Mouse (Mus musculus): ENCODE results near the gene Lrrc8d. TPM values are rescaled to one million over a fixed set of nuclear protein-coding genes. Genes with fewer than 3 reads are reported as not detected.
A peak's percentile ranks its signal among the peaks of the same experiment; 100 is the strongest.

Lrrc8d gene
- total RNA-seq (2014; fragmentation: Nextera tagmentation) (26.5 and 30.9 TPM in 2 replicates), total RNA-seq (2017) (8.1 and 11.3 TPM in 2 replicates)

DNA sequence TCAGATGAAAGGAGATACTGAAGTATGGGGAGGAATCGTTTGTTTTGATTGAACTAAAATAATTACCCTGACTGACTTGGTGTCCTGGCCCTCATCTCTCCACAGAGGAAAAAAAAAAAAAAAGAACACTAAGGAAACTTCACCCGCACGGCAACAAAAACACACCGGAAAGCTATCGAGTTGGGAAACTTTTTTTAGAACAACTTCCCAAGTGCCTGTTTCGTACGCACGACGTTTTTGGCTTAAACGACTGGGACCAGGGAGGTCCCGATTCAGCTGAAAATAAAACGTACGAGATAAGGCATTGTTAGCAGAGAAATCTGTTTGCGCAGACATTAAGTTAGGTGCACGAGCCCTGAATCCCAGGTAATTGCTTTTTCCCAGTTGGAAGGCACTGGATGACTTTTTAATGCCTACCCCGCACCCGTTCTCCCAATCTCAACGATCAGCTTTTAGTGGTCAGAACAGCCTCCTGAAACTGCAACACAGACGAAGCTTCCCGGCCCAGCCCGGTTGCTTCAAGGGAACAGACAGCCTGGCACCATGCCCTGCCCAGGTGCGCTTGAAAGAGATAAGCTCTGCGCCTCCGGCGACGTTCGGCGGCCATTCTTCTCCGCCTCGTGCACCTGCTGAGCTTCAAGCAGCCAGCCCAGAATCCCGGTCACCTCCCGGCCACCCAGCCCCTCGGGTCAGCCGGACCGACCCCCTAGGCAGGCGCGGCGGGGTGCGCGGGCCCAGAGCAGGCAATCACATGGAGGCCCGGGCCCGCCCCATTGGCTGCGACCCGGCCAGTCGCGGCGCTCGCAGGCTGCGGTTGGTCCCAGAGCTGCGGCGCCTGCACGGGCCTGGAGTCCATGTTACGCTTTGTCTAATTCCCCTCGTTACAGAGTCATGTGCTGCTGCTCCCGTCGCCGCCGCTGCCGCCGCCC lies at the start of gene Lrrc8d:
TSS of gene Lrrc8d (plus strand) at position 829 of the 929 bp plus-strand sequence.
- peak; percentile 38 for ATAC-seq (replicated peaks; ENCODE audit: low FRiP score, low TSS enrichment, poor library complexity, severe bottlenecking)

DNA sequence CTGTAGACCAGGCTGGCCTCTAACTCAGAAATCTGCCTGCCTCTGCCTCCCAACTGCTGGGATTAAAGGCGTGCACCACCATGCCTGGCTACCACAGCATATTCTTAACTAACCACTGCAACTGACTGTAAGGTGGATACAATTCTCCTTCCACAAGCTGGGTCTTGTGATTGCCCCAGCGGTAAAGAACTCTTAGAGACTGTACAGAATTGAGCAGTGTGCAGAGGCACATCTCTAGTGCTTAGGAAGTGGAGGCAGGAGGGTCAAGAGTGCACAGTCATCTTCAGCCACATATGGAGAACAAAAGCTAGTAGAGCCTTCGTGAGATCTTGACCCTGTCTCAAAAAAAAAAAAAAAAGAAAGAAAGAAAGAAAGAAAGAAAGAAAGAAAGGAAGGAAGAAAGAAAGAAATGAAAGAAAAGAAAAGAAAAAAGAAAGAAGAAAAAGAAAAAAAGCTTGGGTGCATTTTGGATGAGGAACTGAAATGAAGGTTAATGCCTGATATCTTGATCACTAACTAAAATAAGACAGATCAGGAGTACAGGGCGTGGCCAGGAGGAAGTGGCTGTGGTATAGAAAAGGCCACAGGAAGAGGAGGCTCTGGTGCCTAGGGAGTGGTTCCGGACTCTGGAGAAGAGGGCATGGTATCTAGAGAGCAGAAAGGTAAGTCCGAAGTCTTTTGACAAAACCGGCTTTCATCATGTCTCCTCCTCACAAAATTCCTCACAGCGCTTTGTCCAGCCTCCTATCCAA lies 48.9 kb upstream of the Lrrc8d start:
- ATAC-seq (replicated peaks; ENCODE audit: low FRiP score, low TSS enrichment, poor library complexity, severe bottlenecking), result 0 out of 2 replicates have a peak, but pooled peaks have one; percentile 40

DNA sequence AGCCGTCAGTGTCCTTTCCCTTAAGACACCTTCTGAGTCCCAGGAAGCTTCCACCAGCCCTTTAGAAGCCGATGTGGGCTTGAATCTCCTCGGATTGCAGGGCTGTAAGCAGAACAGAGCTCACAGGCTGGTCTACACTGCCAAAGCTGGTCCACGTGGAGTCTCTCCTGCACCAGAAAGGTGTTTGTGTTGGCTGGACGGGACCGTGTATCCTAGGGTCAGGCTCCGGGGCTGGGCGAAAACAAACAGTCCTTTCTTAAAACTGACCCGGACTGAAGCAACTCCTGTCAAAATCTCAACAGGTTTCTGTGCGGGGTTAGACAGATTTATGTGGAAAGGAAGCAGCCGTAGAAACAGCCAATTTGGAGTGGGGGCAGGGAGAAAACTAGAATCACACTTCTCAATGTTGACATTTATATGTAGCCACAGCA lies 48.2 kb upstream of the Lrrc8d start:
- peak; percentile 15; the same call in 1 of the 2 replicates for ATAC-seq (replicated peaks; ENCODE audit: low FRiP score, low TSS enrichment, poor library complexity, severe bottlenecking)

DNA sequence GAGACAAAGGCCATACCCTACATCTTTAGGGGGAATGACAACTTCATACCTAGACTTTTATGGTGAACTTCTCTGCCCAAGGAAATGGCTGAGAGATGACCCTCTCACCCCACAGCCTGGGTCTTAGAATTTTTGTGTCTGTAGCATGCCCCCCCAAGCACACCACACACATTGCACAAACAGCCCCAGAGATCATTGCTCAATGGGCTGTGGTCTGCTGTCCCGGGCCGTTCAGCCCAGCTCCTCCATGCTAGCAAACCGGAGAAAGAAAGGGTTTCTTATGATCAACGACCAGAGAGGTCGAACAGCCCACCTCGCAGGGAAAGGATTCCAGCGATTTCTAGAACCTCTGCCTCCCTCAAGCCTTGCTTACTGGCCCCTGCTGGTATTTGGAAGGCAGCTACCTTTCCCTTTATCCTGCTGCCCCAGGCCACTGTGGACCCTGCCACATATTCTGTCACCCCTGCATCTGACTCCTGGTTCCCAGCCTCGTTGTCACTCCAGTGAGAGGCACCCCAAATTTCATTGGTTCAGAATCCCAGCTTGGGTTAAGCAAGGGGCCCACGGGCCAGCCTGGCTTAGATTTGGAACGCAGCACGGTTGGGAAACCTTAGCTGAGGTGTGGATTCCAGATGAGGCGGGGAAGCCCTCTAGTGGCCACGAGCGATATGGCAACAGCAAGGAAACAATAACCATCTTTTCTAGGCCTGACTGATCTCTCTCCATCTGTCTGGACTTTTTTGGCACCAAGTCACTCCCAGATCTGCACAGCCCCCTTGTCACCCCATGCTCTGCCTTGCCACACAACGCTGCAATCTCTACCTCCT lies 45.3 kb upstream of the Lrrc8d start:
- peak; percentile 80 for ATAC-seq (replicated peaks; ENCODE audit: low FRiP score, low TSS enrichment, poor library complexity, severe bottlenecking)

DNA sequence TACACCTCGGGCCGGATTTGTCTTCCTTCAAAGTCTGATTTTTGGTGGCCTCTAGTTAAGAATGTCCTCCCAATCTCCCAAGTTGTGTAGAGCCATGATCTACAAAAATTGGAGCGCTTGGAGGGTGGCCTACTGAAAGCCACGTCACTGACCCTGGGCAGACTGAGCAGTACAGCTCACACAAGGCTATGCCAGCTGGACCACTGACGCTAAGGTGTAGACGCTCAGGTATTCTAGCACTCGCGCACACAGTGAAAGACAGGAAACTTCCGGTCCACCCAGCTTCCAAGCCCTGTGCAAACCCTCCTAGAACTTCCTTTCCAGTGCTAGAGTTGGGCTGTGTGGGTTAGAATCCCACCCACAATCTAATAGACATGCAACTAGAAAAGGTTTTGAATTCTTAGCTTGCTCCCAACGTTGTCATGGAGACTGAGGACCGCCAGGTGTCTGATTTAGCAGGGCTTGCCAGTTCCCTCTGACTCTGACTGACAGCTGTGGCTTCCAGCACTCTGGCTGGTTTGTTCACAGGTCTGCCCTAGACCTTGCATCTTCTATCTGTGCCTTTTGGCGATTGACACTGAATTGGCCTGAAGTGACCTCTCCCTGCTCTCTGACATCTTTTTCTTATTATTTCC lies 44.6 kb upstream of the Lrrc8d start:
- no peak for ATAC-seq (replicated peaks; ENCODE audit: low FRiP score, low TSS enrichment, poor library complexity, severe bottlenecking)

DNA sequence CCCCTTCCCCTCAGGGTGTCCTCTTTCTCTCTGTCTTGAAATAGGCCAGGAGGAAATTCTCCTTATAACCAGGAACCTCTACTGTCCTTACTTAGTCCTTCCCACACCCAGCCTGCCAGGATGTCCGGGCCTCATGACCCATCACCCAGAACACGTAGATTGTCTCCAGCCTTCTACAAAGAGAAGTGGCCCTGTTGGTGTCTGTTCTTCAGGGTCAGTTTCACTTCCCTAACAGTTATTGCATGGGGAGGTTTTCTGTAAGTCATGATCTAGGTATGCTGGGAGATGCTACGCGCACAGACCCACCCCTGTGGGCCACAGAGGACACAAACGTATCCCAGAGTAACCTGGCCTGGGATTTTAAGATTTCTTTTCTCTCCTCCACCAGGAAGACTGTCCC lies 37.9 kb upstream of the Lrrc8d start:
- ATAC-seq (replicated peaks; ENCODE audit: low FRiP score, low TSS enrichment, poor library complexity, severe bottlenecking), result no peak

DNA sequence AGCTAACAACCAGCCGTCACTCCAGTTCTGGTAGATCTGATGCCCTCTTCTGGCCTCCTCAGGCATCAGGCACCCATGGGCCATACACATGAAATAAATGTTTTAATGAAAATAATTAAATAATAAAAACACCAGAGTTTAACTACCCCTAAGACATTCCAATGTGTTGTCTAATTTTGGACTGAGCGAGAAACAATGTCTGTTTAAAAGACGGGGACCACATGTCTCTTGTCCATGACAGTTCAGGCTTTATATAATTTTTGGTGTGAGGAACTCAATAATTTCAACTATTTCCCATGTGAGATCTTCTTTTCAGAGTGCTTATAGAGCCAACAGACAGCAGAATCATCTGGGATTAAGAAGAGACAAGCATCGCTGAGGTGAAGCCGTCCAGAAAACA lies 32.8 kb upstream of the Lrrc8d start:
- no peak for ATAC-seq (replicated peaks; ENCODE audit: low FRiP score, low TSS enrichment, poor library complexity, severe bottlenecking)

DNA sequence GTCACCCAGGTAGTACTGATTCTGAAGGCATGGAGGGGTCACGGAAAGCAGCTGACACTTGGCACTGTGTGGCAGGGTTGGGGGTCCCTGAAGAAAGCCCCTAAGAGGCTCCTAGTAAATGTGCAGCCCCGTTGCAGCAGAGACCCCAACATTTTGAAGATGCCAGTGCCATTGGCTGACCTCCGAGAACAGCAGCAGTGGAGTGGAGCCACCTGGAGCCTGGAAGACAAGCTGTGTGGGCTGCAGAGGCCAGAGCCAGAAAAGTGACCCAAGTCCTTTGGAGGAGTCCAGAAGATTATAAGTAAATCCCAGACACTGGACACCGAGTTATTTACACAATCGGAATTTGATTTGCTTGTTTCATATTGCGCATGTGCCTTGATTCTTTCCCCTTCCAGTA lies 32.4 kb upstream of the Lrrc8d start:
- ATAC-seq (replicated peaks; ENCODE audit: low FRiP score, low TSS enrichment, poor library complexity, severe bottlenecking), result no peak

DNA sequence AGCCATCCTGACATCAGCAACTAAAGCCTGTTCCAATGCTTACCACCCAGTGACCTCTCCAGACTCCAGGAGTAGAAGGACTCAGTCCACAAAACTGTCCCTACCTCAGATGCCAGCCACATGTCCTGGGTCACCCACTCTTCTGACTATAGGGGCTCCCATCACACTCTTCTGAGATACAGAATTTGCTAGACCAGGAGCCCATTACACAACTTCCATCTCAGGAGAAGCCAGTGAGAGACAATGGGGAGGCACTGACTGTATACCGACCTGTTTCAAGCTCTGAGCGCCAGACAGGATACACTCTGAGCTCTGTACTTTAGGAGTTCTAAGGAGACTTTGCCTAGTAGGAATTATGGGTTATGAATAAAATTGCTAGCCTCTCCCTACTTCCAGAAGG lies 30.7 kb upstream of the Lrrc8d start:
- no peak for ATAC-seq (replicated peaks; ENCODE audit: low FRiP score, low TSS enrichment, poor library complexity, severe bottlenecking)

DNA sequence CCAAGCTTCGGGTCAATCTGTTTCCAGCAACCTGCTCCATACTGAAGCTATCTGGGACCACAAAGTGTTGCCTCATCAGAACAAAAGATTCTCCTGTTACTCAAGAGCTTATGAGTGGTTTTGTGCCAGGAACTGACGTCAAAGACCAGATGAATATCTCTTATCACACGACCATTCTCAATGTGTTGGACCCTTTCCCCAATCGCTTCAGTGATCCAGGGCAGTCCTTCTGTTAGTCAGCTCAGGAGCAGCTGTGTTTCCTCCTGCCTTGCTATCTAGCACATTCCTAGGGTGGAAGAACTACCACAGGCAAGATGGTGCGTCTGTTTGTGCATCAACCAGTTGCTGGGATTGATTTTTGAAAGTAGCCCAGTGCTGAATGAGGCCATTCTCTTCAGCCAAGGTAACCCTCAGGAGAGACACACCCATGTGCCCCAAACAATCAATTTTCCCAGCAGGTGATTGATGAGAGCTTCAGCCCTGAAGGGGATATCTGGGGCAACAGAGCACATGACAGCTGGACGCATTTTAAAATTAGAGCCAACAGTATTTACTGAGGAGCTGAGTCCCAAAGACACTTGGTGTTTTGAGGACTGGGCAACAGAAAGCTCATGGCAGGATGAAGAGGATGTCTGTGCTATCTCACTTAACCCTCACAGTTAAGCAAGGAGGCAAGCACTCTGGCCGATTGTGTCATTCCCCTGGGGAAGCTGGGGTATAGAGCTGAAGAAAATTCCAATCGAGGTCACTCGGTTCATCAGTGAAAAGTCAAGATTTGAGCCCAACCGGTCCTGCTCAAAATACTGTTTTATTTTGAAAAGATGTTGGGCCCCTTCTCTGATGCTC lies 30.0 kb upstream of the Lrrc8d start:
- no peak for ATAC-seq (replicated peaks; ENCODE audit: low FRiP score, low TSS enrichment, poor library complexity, severe bottlenecking)

DNA sequence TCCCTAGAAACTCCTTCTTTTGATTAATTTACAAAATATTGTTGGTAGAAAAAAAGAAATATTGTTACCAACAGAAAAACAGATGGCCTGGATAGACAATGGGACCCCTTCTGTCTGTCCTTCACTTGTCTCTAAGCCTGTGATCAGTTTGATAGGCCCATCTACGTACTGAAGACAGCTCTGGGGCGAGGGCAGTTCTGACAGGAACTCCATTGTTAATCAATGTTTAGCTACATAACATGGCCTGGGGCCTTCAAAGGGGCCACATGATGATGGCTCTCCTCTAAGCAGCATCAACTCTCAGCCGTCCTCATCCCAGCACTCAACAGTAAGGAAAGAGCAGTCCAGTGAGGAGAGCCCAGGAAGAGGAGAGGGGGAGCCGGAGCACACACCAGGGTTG lies 27.4 kb upstream of the Lrrc8d start:
- ATAC-seq (replicated peaks; ENCODE audit: low FRiP score, low TSS enrichment, poor library complexity, severe bottlenecking), result no peak

DNA sequence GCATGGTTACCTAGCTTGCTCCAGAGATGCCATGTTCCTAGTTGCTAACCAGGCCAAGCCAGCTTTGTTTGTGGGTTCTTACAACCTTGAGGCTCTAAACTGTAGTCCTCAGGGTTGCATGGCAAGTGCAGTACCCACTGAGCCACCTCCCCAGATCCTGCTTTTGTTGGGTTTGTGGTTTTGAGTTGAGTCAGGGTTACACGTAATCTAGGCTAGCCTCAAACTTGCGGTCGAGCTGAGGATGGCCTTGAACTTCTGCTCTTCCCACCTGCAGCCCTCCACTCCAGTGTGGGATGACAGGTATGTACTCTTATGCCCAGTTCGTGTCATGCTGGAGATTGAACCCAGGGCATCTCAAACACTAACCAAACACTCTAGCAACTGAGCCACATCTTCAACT lies 24.3 kb upstream of the Lrrc8d start:
- ATAC-seq (replicated peaks; ENCODE audit: low FRiP score, low TSS enrichment, poor library complexity, severe bottlenecking), result no peak

DNA sequence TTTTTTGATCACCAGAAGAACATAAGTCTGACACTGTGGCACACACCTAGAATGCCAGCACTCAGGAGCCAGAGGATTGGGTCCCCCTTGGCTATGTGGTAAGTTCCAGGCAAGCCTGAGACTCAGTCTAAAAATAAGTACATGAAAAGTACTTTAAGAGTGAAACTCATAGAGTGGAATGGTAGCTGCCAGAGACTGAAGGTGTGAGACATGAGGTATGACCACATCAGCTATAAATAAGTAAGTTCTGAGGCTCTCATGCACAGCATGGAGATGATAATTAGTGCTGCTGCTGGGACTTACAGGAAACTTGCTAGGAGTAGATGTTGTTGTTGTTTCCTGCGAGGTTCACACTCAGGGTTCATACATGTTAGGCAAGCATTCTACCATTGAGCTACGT lies 22.7 kb upstream of the Lrrc8d start:
- no peak for ATAC-seq (replicated peaks; ENCODE audit: low FRiP score, low TSS enrichment, poor library complexity, severe bottlenecking)

DNA sequence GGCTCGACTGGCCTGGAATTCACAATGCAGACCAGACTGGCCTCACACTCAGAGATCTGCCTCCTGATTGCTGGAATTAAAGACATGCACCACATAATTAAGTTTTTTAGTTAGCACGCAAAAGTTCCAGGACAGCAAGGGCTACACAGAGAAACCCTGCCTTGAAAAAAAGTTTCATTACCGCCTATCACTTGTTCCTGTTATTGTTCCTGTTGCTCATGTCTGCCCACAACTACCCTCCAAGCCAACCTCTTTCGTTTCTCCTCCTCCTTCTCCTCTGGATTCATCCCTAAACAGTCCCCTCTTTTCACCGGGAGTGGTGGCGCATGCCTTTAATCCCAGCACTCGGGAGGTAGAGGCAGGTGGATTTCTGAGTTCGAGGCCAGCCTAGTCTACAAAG lies 21.5 kb upstream of the Lrrc8d start:
- no peak for ATAC-seq (replicated peaks; ENCODE audit: low FRiP score, low TSS enrichment, poor library complexity, severe bottlenecking)

DNA sequence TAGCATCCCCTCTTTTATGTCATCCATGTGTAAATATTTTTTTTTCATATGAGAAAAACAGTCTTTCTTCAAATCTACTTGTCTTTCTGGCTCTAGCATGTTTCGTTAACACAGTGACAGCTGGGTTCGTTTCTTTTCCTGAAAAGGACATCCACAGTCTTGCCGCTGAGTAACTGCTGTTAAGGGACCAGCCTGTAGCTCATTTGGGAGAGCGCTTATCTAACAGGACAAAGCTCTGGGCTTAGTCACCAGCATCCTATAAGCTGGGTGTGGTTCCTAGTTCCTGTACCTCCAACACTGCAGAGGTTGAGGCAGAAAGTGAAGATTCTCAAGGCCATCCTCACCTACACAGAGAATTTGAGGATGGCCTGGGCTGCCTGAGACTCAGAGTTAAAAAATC lies 20.5 kb upstream of the Lrrc8d start:
- no peak for ATAC-seq (replicated peaks; ENCODE audit: low FRiP score, low TSS enrichment, poor library complexity, severe bottlenecking)

DNA sequence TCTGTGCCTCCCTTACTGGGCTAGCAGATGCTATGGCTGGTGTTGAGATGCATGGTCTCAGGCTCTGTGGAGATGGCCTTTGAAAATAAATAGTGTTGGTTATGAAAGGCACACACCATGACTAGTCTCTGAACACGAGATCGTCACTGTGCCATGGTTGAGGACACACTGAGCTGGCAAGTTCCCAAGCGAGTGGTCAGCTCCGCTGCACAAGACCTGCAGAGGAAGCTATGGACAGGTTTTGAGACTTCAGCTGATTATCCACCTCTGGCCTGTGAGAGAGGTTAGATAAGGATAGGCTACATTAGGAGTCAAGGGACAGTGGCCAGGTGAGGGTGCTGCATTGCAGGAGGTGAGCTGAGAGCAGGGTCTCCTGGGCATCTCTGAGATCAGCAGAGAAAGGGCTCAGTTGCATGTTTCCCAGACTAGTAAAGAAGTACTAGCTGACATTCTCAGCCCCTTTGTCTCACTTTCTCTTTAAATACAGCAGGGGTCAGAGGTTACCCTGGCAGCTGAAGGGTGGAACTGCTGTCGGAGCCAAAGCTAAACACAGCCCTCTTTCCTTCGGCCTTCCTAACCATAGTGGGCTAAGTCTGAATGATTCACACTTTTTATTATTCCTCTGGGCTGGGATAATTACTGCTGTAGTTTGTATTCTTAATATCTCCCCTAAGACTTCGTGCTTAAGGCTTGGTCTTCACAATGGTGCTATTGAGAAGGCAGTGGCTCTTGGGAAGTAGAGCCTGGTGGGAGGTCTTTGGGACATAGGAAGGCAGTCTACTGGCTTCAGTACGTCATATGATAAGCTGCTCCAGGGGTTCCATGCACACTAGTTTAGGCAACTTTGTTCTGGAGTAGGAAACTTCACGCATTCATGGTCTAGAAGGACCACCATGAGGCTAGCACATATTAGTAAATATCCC lies 19.6 kb upstream of the Lrrc8d start:
- no peak for ATAC-seq (replicated peaks; ENCODE audit: low FRiP score, low TSS enrichment, poor library complexity, severe bottlenecking)

DNA sequence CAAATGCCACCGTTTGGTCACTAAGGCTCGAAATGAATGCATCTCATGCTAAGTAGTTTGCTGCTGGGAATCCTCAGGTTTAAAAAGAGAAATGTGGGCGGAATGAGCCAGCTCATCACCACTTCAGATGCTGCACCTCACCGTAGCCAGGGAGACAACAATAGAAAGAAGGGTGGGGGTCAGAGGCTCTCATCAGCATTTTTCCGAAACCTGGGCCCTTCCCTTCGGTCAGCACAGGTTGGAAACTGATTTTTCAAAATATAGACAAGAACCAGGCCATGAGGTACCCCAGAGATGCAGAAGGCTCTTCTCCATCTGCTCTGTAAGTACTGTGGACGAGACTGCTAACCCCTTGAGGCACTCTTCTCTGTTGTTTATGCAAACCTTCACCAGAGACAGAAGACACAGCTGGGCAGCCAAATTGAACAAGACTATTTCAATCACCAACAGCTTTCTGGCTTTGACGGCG lies 17.6 kb upstream of the Lrrc8d start:
- ATAC-seq (replicated peaks; ENCODE audit: low FRiP score, low TSS enrichment, poor library complexity, severe bottlenecking), result no peak

Measured in megakaryocyte-erythroid progenitor cell, adult 5-6 weeks (primary cell).